Mouse (Mus musculus): ENCODE data around the gene Patl2.
"Not testable (repeated sequence)": the region's sequence is repeated elsewhere in the genome, so short reads cannot be mapped to it uniquely, and the experiment has no call there.

DNA sequence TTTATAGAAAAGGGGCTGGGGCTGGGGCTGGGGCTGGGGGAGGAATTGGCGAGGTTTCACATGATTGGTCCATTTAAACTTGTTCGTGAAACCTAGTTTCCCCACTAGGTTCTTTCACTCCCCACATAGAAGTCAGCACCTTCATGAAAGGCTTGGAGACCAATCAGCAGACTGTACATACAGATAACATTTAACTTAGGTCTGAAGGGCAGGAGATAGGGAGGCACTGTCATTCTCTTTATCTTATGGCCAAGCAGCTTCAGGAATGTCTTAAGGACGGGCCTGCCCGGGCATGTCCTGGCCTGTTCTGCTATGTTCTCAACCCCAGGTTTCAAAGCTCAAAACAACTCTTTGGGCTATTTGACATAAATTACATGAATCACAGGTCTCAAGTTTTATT, 31.1 kb upstream of the Patl2 start:
- TF ChIP-seq CTCF (conservative IDR thresholded peaks at IDR 0.05; ENCODE audit: low read length); NANOG (IDR thresholded peaks at IDR 0.05; ENCODE audit: borderline replicate concordance, low read length): not testable (repeated sequence)
